Mouse (Mus musculus) liver, embryonic 14.5 days (tissue): Measurements from ENCODE around the gene Tmem235. TPM values are rescaled to one million over a fixed set of nuclear protein-coding genes. Genes with fewer than 3 reads are reported as not detected.

ENCODE experiments used
- ATAC-seq: fragments of 200-750 bp; cut with Nextera tagmentation; 2 replicates; pipeline ENCODE4 v1.8.0; 2017; ENCODE audit warnings: moderate number of reproducible peaks, mild to moderate bottlenecking, moderate library complexity; ENCODE audit not compliant: insufficient read depth
- DNase-seq, 3 experiments: peaks; one replicate each; pipeline ENCODE4 v3.0.0-alpha.2; 2012 to 2013; ENCODE audit warnings: low read depth in 3 of 3, low spot score in 3 of 3
- H3K27ac ChIP-seq: fragments of 300-500 bp; sonication (generic); 2 replicates; pipeline ENCODE4 v1.5.1; 2014; ENCODE audit warnings: moderate library complexity, mild to moderate bottlenecking, control low read depth, inconsistent platforms
- H3K27me3 ChIP-seq: fragments of 300-500 bp; sonication (generic); 2 replicates; pipeline ENCODE4 v1.6.1; 2014; ENCODE audit warnings: mild to moderate bottlenecking, low read length, moderate library complexity; ENCODE audit not compliant: control insufficient read depth, insufficient read depth
- H3K36me3 ChIP-seq: fragments of 300-500 bp; sonication (generic); replicated peaks from 2 replicates; pipeline ENCODE4 v1.6.1; 2014; ENCODE audit warnings: low read depth; ENCODE audit not compliant: control insufficient read depth, insufficient read depth
- H3K4me1 ChIP-seq, 2 experiments: fragments of 200-500 bp in 1 of 2; fragments of 300-500 bp in 1 of 2; sonication (generic) in 1 of 2; replicated peaks; 2 replicates each; pipeline ENCODE4 v1.6.1; 2012 to 2014; ENCODE audit warnings: antibody characterized with exemption in 1 of 2, inconsistent platforms in 1 of 2, low read length in 1 of 2; ENCODE audit not compliant: control insufficient read depth in 2 of 2, insufficient read depth in 2 of 2
- H3K4me2 ChIP-seq: fragments of 300-500 bp; sonication (generic); 2 replicates; pipeline ENCODE4 v1.6.1; 2014; ENCODE audit warnings: low read depth, mild to moderate bottlenecking, control low read depth, moderate library complexity
- H3K4me3 ChIP-seq, 2 experiments: fragments of 200-500 bp in 1 of 2; fragments of 300-500 bp in 1 of 2; sonication (generic) in 1 of 2; 2 replicates each; pipeline ENCODE4 v1.5.1; 2012 to 2014; ENCODE audit warnings: low read depth in 2 of 2, low read length in 2 of 2, mild to moderate bottlenecking in 2 of 2, control low read depth in 1 of 2, inconsistent platforms in 1 of 2, moderate library complexity in 1 of 2; ENCODE audit not compliant: insufficient read depth in 1 of 2
- H3K9ac ChIP-seq: fragments of 300-500 bp; sonication (generic); replicated peaks from 2 replicates; pipeline ENCODE4 v1.6.1; 2014; ENCODE audit warnings: mild to moderate bottlenecking, control low read depth, moderate library complexity
- H3K9me3 ChIP-seq: fragments of 300-500 bp; sonication (generic); 2 replicates; pipeline ENCODE4 v1.6.1; 2016; ENCODE audit warnings: low read length, mixed read lengths; ENCODE audit not compliant: control insufficient read depth
- CTCF ChIP-seq: IDR thresholded peaks from 2 replicates; pipeline ENCODE4 v1.5.1; 2016; ENCODE audit warnings: antibody characterized with exemption, low read depth, control low read depth
- EP300 ChIP-seq: IDR thresholded peaks from 2 replicates; pipeline ENCODE4 v1.6.1; 2016; ENCODE audit warnings: antibody characterized with exemption, low read depth
- WGBS: fragments of 180-500 bp; shearing (Covaris S2); extraction: QIAGEN DNeasy Blood & Tissue Kit; methylation state at CpG from one replicate; pipeline ENCODE4 v1.1.7; 2014; ENCODE audit not compliant: insufficient replicate concordance; 5-methylcytosine and 5-hydroxymethylcytosine counted together
- polyA plus RNA-seq, 2 experiments: library from polyadenylated mRNA; depleted of rRNA in 1 of 2; stranded (reverse) in 1 of 2; unstranded in 1 of 2; fragments of >200 nt; fragmentation: Nextera tagmentation in 1 of 2; extraction: Ambion mirVana in 1 of 2; gene quantifications; 2 replicates each; pipeline versions ENCODE4 v1.2.1 to v1.2.3; 2012 to 2014

Gene Tmem235
- polyA plus RNA-seq, 2 experiments, result not detected

DNA sequence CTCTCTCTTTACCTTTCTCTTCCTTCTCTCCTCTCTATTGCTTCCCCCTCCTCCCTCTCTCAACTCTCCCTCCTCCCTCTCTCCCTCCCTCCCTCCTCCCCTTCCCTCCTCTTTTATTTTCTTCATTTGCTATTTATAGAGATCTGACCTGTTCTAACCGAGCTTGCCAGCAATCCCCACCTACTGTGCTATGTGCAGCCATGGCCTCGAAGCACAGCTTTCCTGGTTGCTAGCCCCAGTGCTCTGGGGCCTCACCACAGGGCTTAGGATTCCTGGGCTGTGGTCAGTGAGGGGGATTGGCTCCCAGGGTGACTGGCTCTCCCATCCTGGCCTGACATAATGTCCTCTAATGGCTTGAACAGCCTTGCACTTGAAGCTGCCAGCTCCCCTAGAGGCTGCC is 36.0 kb downstream of the Tmem235 start:
- DNase-seq (no peak), ATAC-seq (no peak)
- Histone ChIP-seq H3K4me2 (no peak overlapping the region), H3K9ac (no peak overlapping the region), H3K36me3 (no peaks in the 10 kb centered on the region), H3K4me3 (no peak overlapping the region), H3K9me3 (no peaks in the 10 kb centered on the region), H3K27me3 (no peaks in the 10 kb centered on the region), H3K27ac (no peak overlapping the region), H3K4me1 (no peaks in the 10 kb centered on the region)
- WGBS, result 40% methylated on average over 2 of the region's 2 CpGs
- TF ChIP-seq EP300 (no peak), CTCF (no peak)

DNA sequence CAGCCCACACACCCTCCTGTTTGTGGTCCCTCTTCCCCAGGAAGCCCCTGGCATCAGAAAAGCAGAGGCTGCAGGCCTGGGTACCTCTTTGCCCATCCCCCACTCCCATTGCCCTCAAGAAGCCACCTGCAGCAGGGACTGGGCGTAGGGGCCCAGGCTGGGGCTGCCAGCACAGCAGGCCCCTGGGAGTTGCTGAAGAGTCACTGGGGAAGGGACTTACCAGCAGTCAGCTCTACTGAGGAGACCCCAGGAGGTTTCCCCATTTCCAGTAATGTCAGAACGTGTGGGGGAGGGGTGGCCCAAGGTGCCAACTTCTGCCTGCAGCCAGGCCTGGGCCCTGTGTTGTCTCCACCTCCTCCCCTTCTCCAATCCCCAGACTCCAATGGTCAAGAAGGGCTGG is 41.7 kb downstream of the Tmem235 start:
- WGBS, result 52% methylated on average over 2 of the region's 2 CpGs
- H3K9ac ChIP-seq, result no peak overlapping the region
- DNase-seq, result no peak

DNA sequence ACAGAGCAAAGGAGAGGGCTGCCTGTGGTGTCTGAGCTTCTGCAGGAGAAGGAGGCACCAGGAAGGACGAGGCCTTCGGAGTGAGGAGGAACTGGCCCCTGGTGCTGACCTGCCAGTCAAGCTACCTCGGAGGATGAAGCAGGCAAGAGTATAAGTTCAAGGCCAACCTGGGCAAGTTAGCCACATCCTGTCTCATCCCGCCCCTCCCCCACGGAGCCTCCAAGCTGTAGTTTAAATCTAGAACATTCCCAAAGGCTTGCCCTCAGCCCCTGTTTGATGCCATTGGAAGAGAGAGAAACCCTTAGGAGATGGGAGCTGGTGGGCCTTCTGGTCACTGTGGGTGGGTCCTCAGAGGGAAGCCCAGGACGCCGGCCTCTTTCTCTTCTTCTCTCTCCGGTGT is 43.9 kb downstream of the Tmem235 start:
- TF ChIP-seq CTCF, result no peak
- no peak for TF ChIP-seq EP300
- ATAC-seq, result no peak
- no peaks in the 10 kb centered on the region for H3K27me3 ChIP-seq
- H3K4me2 ChIP-seq, result no peak overlapping the region
- H3K9me3 ChIP-seq, result no peaks in the 10 kb centered on the region
- no peaks in the 10 kb centered on the region for H3K36me3 ChIP-seq
- DNase-seq, result no peak
- H3K4me1 ChIP-seq, result no peaks in the 10 kb centered on the region
- WGBS, result 57% methylated on average over 8 of the region's 8 CpGs
- no peak overlapping the region for H3K9ac ChIP-seq
- no peak overlapping the region for H3K4me3 ChIP-seq
- H3K27ac ChIP-seq, result no peak overlapping the region

More for the DNA sequence above, 41.7 kb downstream of the Tmem235 start:
- no peak for ATAC-seq
- H3K27me3 ChIP-seq, result no peaks in the 10 kb centered on the region
- no peak for TF ChIP-seq EP300
- no peak for TF ChIP-seq CTCF
- H3K27ac ChIP-seq, result no peak overlapping the region
- H3K4me1 ChIP-seq, result no peaks in the 10 kb centered on the region
- no peak overlapping the region for H3K4me2 ChIP-seq
- H3K4me3 ChIP-seq, result no peak overlapping the region
- H3K36me3 ChIP-seq, result no peaks in the 10 kb centered on the region
- H3K9me3 ChIP-seq, result no peaks in the 10 kb centered on the region

DNA sequence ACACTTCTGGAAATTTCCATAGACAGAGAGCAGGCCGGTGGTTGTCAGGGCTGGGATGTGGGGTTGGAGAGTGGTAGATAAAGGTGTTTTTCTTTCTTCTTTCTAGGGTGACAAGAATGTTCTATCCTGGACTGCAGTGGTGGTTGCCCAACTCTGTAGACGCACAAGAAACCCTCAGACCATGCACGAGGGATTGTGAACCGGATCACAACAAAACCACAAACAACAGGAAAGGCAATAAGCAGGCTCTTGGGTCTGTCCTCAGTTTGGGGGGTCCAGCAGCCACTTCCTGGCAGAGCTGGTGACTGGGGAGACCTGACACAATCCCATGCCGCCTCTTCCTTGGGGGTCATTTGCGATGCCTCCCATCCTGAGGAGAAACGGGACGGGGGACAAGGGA is 48.8 kb downstream of the Tmem235 start:
- H3K27ac ChIP-seq, result no peak overlapping the region
- WGBS, result 47% methylated on average over 8 of the region's 8 CpGs
- H3K4me1 ChIP-seq, result peaks cover 16 to 17% of the 10 kb centered on the region in 2 experiments
- H3K27me3 ChIP-seq, result no peaks in the 10 kb centered on the region
- no peaks in the 10 kb centered on the region for H3K36me3 ChIP-seq
- H3K4me3 ChIP-seq, result no peak overlapping the region
- no peak for TF ChIP-seq EP300
- no peak for TF ChIP-seq CTCF
- no peak for DNase-seq
- no peak overlapping the region for H3K4me2 ChIP-seq
- H3K9me3 ChIP-seq, result no peaks in the 10 kb centered on the region
- ATAC-seq, result no peak
- H3K9ac ChIP-seq, result no peak overlapping the region

DNA sequence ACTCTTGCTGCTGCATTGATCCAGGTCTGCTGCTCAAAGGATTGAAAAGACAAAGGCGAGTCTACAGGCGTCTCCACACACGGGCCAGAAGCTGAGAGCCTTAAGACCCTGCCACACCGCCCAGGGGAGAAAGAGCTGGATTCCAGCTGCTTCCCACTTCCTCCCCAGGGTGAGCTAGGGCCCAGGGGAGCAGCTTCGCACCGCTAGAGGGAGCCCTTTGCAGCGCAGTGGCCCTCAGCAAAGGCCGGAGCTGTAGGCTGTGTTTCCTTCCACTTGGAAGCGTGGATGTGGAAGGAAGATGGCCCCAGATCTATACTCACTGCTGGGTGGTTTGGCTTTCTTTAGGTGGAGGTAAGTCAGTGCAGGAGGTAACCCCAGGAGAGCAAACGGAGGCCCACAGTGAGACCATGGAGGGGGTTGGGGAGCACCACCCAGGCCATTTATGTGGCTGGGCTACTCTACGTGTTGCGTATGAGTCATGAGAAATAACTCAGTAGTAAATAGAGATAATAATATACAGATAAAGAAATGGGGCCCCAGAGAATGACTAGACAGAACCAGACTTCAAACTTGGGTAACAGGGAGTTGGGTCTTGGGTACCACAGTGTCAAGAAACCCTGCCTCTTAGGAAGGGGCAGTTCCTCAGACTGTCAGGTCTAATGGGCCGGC is 52.3 kb downstream of the Tmem235 start:
- peaks cover 7% of the 10 kb centered on the region for H3K9me3 ChIP-seq
- no peaks in the 10 kb centered on the region for H3K36me3 ChIP-seq
- H3K4me3 ChIP-seq, result no peak overlapping the region
- TF ChIP-seq EP300 (no peak), CTCF (peak; percentile 100)
- ATAC-seq (peak; percentile 71), DNase-seq (peak; percentile 54 to 64 (median 56))
- WGBS, result 19% methylated on average over 13 of the region's 13 CpGs
- H3K4me1 ChIP-seq, result peaks cover 25 to 26% of the 10 kb centered on the region in 2 experiments
- peak overlapping the region; percentile 10; the same call in 1 of the 2 replicates for H3K9ac ChIP-seq
- no peaks in the 10 kb centered on the region for H3K27me3 ChIP-seq
- H3K27ac ChIP-seq, result peak overlapping the region; percentile 79
- H3K4me2 ChIP-seq, result peak overlapping the region; percentile 40
